Mouse (Mus musculus) ES-E14 (cell line): ENCODE results near the gene Rab40c. TPM values are rescaled to one million over a fixed set of nuclear protein-coding genes. Genes with fewer than 3 reads are reported as not detected.

Source experiments
- DNase-seq: peaks from one replicate; pipeline ENCODE4 v3.0.0-alpha.2; 2013; ENCODE audit warnings: low read depth, low spot score
- H3K27ac ChIP-seq: 2 replicates; pipeline ENCODE4 v1.5.1; 2012; ENCODE audit warnings: low read depth, mild to moderate bottlenecking, low read length, moderate library complexity, mixed read lengths; ENCODE audit not compliant: poor library complexity, insufficient read depth, severe bottlenecking
- H3K36me3 ChIP-seq: 2 replicates; pipeline ENCODE4 v1.6.1; 2012; ENCODE audit warnings: mild to moderate bottlenecking, low read length, moderate library complexity, mixed read lengths; ENCODE audit not compliant: control insufficient read depth, poor library complexity, insufficient read depth, severe bottlenecking
- H3K4me1 ChIP-seq, 2 experiments: fragments of 150-350 bp in 1 of 2; sonication (generic) in 1 of 2; 2 replicates each; pipeline ENCODE4 v1.6.1; 2012; ENCODE audit warnings: low read length in 2 of 2, mild to moderate bottlenecking in 1 of 2, mixed read lengths in 1 of 2; ENCODE audit not compliant: control insufficient read depth in 2 of 2, insufficient read depth in 2 of 2, poor library complexity in 1 of 2
- H3K4me3 ChIP-seq, 2 experiments: fragments of 150-350 bp in 1 of 2; sonication (generic) in 1 of 2; 2 replicates each; pipeline ENCODE4 v1.5.1; 2012; ENCODE audit warnings: low read length in 2 of 2, low read depth in 1 of 2, mild to moderate bottlenecking in 1 of 2, mixed read lengths in 1 of 2; ENCODE audit not compliant: insufficient read depth in 1 of 2, poor library complexity in 1 of 2, severe bottlenecking in 1 of 2
- H3K9ac ChIP-seq: 2 replicates; pipeline ENCODE4 v1.6.1; 2012; ENCODE audit warnings: low read depth, mild to moderate bottlenecking, low read length, mixed read lengths; ENCODE audit not compliant: poor library complexity, insufficient read depth, severe bottlenecking
- H3K9me3 ChIP-seq: fragments of 150-350 bp; sonication (generic); 2 replicates; pipeline ENCODE4 v1.6.1; 2012; ENCODE audit warnings: low read depth, mild to moderate bottlenecking, low read length; ENCODE audit not compliant: control insufficient read depth, insufficient read depth
- CHD2 ChIP-seq: IDR thresholded peaks from 2 replicates; pipeline ENCODE4 v1.6.1; 2014; ENCODE audit warnings: mild to moderate bottlenecking, low read depth, low read length, inconsistent platforms
- HCFC1 ChIP-seq: IDR thresholded peaks from 2 replicates; pipeline ENCODE4 v1.6.1; 2012; ENCODE audit warnings: low read length, inconsistent platforms, borderline replicate concordance; ENCODE audit not compliant: insufficient read depth
- MAFK ChIP-seq: IDR thresholded peaks from 2 replicates; pipeline ENCODE4 v1.6.1; 2014; ENCODE audit warnings: mild to moderate bottlenecking, low read depth, low read length, inconsistent platforms; ENCODE audit not compliant: insufficient read depth
- ZC3H11A ChIP-seq: IDR thresholded peaks from 2 replicates; pipeline ENCODE4 v1.6.1; 2012; ENCODE audit warnings: low read depth, mild to moderate bottlenecking, inconsistent platforms, low read length, borderline replicate concordance
- ZNF384 ChIP-seq: IDR thresholded peaks from 2 replicates; pipeline ENCODE4 v1.6.1; 2012; ENCODE audit warnings: low read depth, low read length, inconsistent platforms
- in situ Hi-C, 2 experiments: fragments of 600-800 bp; cut with MboI; formaldehyde crosslinking; loops; one replicate each; pipeline ENCODE4 v1.15.1; 2025; ENCODE audit warnings: low sequenced_read_pairs in 2 of 2, inconsistent platforms in 1 of 2; ENCODE audit not compliant: unreplicated experiment in 2 of 2
- total RNA-seq: library from RNA; depleted of rRNA; stranded (reverse); fragments of 300-350 nt; gene quantifications from 2 replicates; pipeline ENCODE4 v1.2.3, GENCODE M21; 2012

The Rab40c gene
- total RNA-seq, 1 experiment: 15.7 TPM

DNA sequence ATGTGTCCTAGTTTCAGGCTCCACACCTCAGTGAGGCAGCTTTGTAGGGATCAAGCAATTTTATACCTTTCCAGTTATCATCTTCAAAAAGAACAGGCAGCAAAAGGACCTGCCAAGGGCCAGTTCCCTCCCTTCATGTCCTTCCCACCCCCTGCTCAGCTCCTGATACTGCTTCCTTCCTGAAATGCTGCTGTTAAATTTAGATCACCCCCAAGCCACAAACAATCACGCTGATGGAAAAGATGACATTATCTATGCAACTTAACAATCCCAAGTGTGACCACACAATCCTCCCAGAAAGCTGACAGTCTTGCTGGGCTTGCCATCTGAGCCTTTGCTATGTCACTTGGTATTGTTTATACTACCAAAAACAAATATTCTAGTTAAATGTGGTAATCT, 5.7 kb downstream of the Rab40c start:
- Histone ChIP-seq H3K4me1 (peaks cover 2 to 3% of the 10 kb centered on the region in 2 experiments; a peak in 2 of 4 replicates), H3K9me3 (no peaks in the 10 kb centered on the region), H3K4me3 (no peak overlapping the region), H3K27ac (no peak overlapping the region), H3K36me3 (peaks cover 1% of the 10 kb centered on the region; the same call in 1 of the 2 replicates), H3K9ac (no peak overlapping the region)
- TF ChIP-seq ZC3H11A (no peak), HCFC1 (no peak), ZNF384 (no peak), CHD2 (no peak)
- no peak for DNase-seq
- in situ Hi-C loops: no loop called here

DNA sequence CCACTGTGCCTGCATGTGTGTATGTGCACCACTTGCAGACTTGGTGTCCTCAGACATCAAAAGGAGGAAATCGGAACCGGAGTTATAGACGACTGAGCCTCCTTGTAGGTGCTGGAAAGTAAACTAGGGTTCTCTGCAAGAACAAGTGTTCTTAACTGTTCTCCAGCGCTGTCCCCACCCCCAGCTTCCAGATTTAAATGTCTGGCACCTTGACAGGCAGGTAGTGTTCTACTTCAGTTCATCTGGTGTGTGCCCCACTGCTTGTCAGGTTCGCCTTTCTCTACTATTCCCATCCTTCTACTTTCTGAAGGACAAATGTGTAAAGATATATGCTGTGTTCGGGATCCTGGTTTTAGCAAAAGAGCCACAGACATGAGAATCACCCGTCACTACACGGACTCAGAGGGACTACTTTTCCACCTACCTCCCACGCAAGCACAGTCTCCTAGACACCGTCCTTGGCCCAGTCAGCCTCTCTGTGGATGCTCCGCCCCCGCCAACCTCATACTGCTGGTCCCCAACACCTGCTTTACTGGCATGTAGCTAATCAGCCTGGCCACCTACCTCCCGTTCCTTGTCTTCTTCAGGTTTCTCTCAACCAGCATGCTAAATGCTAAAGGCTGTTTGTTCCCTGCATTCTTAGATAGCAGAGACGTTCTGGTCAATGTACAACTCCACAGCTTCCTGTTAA, 6.2 kb downstream of the Rab40c start:
- H3K9ac ChIP-seq: no peak overlapping the region
- H3K36me3 ChIP-seq: peaks cover 1% of the 10 kb centered on the region; the same call in 1 of the 2 replicates
- in situ Hi-C loops: no loop called here
- no peak for DNase-seq
- no peak overlapping the region for H3K4me3 ChIP-seq
- H3K9me3 ChIP-seq: no peaks in the 10 kb centered on the region
- no peak overlapping the region for H3K27ac ChIP-seq
- TF ChIP-seq CHD2: no peak
- TF ChIP-seq HCFC1: no peak
- no peak for TF ChIP-seq ZC3H11A
- no peak for TF ChIP-seq ZNF384
- no peak for TF ChIP-seq MAFK
- peaks cover 2 to 3% of the 10 kb centered on the region in 2 experiments; a peak in 1 of 4 replicates for H3K4me1 ChIP-seq

DNA sequence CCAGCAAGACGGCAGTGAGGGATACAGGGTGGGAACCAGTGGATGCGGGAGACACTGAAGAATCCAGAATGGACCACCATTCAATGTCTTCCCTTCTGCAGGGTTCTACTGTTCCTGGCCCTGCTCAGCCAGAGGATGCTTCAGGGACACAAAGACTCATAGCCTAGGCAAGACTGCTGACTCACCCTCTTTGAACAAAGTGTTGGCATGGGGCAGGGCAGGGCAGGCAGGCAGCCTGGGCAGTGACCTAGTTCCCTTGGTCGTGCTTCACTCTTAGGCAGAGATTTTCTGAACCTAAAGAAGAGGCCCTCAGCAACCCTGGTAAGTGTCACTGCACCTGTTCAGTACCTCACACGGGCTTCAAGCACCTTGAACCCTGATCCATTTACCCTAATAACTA, 7.7 kb downstream of the Rab40c start:
- Histone ChIP-seq H3K4me1 (peaks cover 0 to 2% of the 10 kb centered on the region in 2 experiments; a peak in 1 of 4 replicates), H3K9me3 (no peaks in the 10 kb centered on the region), H3K27ac (no peak overlapping the region), H3K36me3 (peaks cover 1% of the 10 kb centered on the region; the same call in 1 of the 2 replicates), H3K9ac (no peak overlapping the region), H3K4me3 (no peak overlapping the region)
- in situ Hi-C loops: no loop called here
- TF ChIP-seq HCFC1: no peak
- TF ChIP-seq CHD2: no peak
- no peak for TF ChIP-seq ZNF384
- no peak for TF ChIP-seq ZC3H11A
- TF ChIP-seq MAFK: no peak
- no peak for DNase-seq

DNA sequence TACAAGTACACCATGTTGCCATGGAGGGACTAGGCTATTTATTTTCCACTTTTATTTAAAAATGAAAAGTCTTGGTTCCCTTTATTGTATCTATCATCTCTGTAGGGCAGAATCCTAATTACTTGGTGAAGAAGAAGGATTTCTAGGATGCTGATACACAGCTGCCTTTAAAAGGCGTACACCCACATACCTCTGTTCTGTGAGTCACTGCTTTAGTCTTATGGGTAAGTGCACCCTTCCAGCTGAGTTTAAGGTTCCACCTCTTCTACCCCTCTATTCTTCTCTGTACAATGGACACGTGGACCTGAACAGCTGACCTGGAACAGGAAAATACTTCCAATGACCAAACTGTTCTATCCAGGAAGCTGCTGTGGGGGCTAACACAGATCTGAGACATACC, 11.9 kb downstream of the Rab40c start:
- H3K27ac ChIP-seq: no peak overlapping the region
- H3K9ac ChIP-seq: no peak overlapping the region
- H3K36me3 ChIP-seq: no peaks in the 10 kb centered on the region; the same call in 1 of the 2 replicates
- no peak for DNase-seq
- no peaks in the 10 kb centered on the region for H3K9me3 ChIP-seq
- in situ Hi-C loops: no loop called here
- H3K4me1 ChIP-seq: peaks cover 0 to 2% of the 10 kb centered on the region in 2 experiments; a peak in 1 of 4 replicates
- H3K4me3 ChIP-seq: no peak overlapping the region
- TF ChIP-seq ZC3H11A: no peak
- no peak for TF ChIP-seq MAFK
- no peak for TF ChIP-seq HCFC1
- no peak for TF ChIP-seq CHD2
- TF ChIP-seq ZNF384: no peak
